Mouse (Mus musculus): ENCODE data around the gene Ctrc. TPM values are rescaled to one million over a fixed set of nuclear protein-coding genes. Genes with fewer than 3 reads are reported as not detected.

Gene Ctrc
- total RNA-seq (2021): not detected
- long read RNA-seq, experiment 1: 0 reads
- long read RNA-seq, experiment 2: 0 reads

DNA sequence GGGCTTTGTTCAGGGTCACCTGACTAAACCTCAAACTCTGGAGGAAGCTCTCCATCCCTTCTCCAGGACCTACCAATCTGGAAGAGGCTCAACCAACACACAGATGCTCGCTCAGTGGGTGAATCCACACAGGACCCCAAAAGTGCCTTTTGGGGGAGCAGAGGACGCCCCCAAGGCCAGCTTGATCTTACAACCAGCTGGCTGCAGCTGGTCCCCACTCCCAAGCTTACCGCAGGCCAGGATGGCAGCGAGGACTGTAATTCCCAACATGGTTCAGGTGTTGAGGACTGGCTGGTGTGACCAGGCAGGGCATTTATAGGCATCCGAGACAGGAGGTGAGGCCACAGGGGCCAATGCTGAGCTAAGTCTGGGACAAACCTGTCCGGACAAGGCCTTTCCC, at the start of gene Ctrc:
Gene Ctrc, minus strand, starts transcription at position 361 of the 400 bp plus-strand sequence.
- no peak for DNase-seq (ENCODE audit: low spot score in 2 of 2)

DNA sequence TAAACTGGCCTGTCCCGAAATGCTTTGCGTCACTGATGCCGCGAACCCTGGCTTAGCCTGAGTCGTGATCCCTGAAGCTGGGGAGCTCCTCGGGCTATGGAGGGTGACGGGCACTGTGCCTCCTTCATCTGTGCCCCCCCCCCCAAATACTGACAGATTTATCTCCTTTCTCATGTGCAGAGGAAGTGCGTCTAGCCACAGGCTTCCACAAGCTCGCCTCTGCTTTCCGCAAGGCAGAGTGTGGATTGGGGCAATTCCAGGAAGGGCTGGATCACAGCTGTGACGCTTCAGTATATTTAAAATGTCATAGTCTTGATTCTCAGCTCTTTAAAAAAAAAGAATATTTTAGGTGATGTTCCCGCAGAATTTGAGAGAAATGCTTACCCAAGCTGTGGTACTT, 49.6 kb upstream of the Ctrc start:
- DNase-seq (ENCODE audit: low spot score in 2 of 2): no peak

DNA sequence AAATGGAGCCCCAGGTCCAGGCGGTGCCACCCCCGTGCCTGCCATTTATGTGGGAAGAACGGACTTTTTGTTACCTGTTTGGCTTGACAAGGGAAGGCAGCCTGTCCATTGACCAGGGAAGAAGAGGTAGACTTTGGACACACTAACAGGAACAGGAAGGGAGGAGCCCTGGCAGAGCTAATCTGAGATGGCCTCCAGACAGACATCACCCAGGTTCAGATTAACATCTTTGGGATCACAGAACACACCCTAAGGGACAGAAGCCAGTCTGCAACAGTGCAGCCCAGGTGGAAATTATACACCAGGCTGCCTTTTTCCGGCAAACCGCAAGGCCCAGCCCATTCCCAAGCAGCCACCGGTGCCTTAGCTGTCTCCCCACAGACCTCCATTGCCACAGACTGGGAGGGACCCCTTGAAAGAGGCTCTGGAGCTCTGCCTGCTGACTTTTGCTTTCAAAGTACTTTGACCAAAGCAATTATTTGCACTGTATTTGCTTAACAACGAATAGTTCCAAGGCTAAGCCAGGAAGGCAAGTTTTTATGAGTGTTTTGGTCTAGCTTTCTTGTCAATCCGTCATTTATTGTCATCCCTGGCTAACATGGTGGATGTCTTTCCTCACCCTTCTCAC, 47.1 kb upstream of the Ctrc start:
- no peak for DNase-seq (ENCODE audit: low spot score in 2 of 2)

- DNase-seq (ENCODE audit: low spot score in 2 of 2): no peak
Measured at GRCm38 (mm10) chr4:141886385-141886968, 40.3 kb upstream of the Ctrc start.

GRCm38 (mm10) chr4:141885451-141885850, 39.3 kb upstream of the Ctrc start:
- DNase-seq (ENCODE audit: low spot score in 2 of 2): no peak

DNA sequence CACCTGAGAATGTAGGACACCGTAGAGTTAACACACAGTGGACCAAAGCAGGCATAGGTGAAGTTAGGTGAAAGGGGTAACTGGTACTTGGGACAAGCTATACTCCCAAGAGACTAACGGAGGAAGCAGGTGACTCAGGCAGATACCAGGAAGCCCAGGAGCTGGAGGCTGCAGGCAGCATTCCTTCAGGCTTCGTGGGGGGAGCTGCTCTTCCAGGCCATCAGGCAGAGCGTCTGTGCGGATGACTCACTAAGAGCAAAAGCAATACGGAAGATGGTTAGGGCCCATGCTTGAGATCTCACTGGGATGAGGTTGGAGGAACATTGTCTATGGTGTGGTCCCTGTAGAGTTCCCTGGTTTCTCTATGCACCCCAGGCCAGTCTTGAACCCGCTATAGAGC, 36.7 kb upstream of the Ctrc start:
- DNase-seq (ENCODE audit: low spot score in 2 of 2): no peak

GRCm38 (mm10) chr4:141881950-141882349, 35.8 kb upstream of the Ctrc start:
- DNase-seq (ENCODE audit: low spot score in 2 of 2): no peak

DNA sequence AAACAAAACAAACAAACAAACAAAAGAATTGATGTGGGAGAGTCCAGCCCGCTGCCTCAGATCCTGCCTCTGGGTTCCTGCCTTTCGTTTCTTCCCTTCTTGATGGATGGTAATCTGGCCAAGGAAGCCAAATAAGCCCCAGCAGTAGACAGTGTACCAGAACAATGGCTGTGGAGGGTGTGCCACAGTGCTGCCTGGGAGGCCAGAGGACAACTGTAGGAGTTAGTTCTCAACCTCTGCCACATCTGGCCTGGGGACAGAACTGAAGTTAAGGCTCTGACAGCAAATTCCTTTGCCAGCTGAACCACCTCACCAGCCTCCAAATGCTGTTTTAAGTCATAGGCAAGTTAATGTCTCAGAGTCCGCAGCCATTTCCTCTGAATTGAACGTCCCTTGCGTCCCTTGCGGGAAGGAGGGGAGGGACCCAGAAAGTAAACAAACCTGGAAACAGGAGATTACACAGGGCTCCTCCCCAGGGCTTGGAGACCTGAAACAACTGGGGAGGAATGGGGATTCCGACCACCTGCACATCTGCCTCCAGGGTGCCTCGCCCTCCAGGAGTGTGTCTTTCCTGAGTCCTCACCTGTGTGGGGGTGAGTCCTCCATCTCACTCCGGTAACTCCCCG, 35.2 kb upstream of the Ctrc start:
- no peak for DNase-seq (ENCODE audit: low spot score in 2 of 2)

- DNase-seq (ENCODE audit: low spot score in 2 of 2): no peak
Measured at GRCm38 (mm10) chr4:141879875-141880274, 33.7 kb upstream of the Ctrc start.

- DNase-seq (ENCODE audit: low spot score in 2 of 2): no peak
Measured at GRCm38 (mm10) chr4:141879074-141879473, 32.9 kb upstream of the Ctrc start.

DNA sequence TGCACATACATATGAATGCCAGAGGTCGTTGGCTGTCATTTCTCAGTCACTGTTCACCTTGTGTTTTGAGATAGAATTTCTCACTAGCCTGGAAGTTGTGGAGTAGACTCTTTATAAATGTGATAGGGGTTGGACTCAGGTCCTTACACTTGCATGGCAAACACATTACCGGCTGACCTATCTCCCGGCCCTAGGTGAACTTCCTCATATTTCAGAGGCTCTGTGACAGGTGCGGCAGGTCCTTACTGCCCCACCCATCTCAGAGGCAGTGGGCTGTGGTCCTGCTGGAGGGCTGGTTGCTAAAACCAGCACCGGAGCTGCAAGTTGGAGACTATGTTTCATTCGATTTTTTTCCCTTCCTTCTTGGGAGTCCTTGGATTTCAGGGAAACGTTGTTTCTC, 32.5 kb upstream of the Ctrc start:
- DNase-seq (ENCODE audit: low spot score in 2 of 2): no peak

GRCm38 (mm10) chr4:141875481-141876108, 29.4 kb upstream of the Ctrc start:
- DNase-seq (ENCODE audit: low spot score in 2 of 2): no peak

- peak; percentile 77 to 84 for DNase-seq (ENCODE audit: low spot score in 2 of 2)
Measured at GRCm38 (mm10) chr4:141874601-141875460, 28.7 kb upstream of the Ctrc start, which contains the start of gene Efhd2. Efhd2 (minus strand) TSS chr4:141874920.

DNA sequence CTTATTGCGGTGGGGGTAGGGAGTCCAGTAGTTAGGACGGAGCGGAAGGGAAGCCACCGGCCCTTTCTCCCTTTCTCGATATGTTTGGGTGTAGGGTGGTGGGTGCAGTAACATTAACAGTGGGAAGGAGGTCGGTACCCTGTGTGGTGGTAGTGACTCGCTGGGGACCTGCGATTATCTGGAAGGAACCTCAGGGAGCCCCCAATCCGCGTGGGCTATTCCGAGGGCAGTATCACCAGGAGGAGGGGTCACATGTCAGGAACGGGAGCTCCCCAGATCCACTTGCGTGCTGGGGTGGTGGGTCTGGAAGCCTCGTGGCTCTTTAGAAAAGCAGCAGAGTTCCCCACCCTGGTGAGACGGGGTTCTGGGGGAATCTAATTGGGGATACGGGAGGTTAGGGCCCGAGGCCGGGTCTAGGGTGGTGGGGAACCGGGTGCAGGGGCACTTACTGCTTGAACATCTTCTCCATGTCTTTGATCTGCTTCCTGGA, 28.0 kb upstream of the Ctrc start:
- no peak for DNase-seq (ENCODE audit: low spot score in 2 of 2)

- DNase-seq (ENCODE audit: low spot score in 2 of 2): no peak
Measured at GRCm38 (mm10) chr4:141872977-141873376, 26.8 kb upstream of the Ctrc start.

DNA sequence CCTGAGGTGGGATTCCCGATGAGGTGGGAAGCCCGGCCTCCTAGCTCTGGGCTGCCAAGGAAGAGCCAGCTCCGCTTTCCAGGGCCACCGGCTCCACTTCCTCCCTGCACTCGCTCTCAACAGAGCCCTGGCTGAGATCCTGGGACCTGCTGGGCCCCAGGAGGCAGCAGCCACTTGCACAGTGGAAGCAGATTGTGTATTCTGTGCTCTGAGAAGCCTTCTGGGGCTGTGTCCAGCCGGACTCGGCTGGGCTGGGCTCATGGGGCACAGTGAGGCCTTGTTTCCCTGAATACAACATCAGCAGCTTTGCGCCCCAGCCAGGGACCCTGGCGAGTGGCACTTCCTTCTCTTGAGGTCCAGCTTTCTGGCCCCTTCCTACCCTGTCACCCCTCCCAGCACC, 25.8 kb upstream of the Ctrc start:
- no peak for DNase-seq (ENCODE audit: low spot score in 2 of 2)

- no peak for DNase-seq (ENCODE audit: low spot score in 2 of 2)
Measured at GRCm38 (mm10) chr4:141871333-141871725, 25.2 kb upstream of the Ctrc start.

DNA sequence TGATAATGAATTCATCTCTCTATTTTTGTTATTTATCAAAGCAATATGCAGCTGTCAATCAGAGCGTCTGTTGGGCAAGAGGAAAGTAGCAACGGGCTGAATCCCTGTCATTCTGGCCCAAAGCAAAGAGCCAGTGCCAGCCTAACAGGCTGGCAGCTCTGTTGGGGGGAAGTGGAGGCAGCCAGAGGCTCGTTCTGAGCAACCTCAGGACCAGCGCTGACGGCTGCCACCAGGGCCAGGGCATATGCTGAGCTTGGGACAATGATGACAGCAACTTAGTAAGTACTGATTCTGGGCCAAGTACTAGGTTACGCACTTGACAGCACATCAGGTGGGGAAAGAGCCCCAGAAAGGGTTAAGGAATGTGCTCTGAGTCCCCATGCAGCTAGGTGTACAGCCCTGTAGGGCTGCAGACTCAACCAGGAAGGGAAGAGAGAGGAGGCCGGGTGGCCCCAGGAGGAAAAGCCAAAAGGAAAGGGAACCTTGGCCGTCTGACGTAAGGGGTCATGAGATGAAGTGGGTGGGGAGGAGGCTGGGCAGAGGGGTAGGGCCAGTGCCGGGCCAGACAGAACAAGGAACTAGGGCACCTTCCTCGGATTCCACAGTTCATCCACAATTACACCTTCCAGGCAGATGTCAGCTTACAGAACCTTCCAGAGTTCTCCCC, 24.6 kb upstream of the Ctrc start:
- DNase-seq (ENCODE audit: low spot score in 2 of 2): no peak

DNA sequence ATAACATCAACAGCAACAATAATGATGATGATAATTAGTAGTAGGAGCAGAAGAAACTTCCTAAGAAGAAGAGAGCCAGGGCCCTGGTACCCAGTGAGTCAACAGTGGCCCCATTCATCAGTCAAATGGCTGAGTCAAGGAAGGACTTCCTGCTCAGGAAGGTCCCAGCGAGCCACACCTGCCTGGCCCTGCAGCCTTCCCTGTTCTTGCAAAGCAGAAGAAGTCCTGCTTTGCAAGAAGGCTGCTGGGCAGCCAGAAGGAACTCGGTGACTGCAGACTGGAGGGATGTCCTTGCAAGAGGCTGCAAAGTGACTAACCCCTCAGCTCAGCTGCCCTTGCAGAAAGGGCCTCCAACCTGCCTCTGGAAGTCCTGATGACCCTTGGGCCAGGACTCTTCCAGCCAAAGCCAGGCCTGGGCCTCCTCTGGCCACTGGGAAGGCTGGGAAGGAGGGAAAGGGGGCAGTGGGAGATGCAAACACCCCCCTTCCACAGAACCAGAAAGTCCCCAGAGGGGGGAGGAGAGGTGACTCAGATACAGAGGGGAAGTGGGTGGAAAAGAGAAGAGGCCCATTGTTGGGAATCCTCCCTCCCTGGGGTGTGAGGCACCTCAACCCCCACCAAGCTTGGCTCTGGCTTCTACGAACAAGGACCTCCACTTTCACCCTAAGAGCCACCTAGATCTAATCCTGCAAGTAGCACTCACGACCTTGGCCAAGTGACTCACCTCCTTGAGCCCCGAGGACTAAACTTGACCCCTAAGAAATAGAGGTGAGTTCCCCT, 23.5 kb upstream of the Ctrc start:
- DNase-seq (ENCODE audit: low spot score in 2 of 2): no peak

- DNase-seq (ENCODE audit: low spot score in 2 of 2): no peak
Measured at GRCm38 (mm10) chr4:141868051-141868450, 21.9 kb upstream of the Ctrc start.
